Mouse (Mus musculus) thymus, postnatal 4 days (tissue): ENCODE results near the gene Olfr1181.
"Not testable (repeated sequence)": the region's sequence is repeated elsewhere in the genome, so short reads cannot be mapped to it uniquely, and the experiment has no call there.

Source experiments
- DNase-seq: peaks from one replicate; pipeline ENCODE4 v3.0.0; 2021

Olfr1181 gene

GRCm38 (mm10) chr2:88426071-88426470, at the start of gene Olfr1181:
Gene Olfr1181 (minus strand): TSS chr2:88426171.
- no peak for DNase-seq

DNA sequence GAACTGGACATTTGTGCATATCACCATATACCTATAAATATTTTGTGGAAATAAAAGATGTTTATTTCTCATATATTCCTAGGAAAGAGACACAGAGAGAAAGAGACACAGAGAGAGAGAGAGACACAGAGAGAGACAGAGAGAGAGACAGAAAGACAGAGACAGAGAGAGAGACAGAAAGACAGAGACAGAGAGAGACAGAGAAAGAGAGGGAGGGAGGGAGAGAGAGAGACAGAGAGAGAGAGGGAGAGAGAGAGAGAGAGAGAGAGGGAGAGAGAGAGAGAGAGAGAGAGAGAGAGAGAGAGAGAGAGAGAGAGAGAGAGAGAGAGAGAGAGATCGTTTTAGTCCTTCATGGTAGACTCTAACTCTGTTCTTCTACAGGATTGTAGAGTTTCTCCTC, 28.6 kb upstream of the Olfr1181 start, which contains the start of gene Olfr1183:
TSS of gene Olfr1183 (plus strand) at position 301 of the 400 bp plus-strand sequence.
- not testable (repeated sequence) for DNase-seq

GRCm38 (mm10) chr2:88449031-88449430, 23.1 kb upstream of the Olfr1181 start, which contains the start of gene Gm13757:
Gene Gm13757 (minus strand): TSS chr2:88449131.
- DNase-seq, result no peak

DNA sequence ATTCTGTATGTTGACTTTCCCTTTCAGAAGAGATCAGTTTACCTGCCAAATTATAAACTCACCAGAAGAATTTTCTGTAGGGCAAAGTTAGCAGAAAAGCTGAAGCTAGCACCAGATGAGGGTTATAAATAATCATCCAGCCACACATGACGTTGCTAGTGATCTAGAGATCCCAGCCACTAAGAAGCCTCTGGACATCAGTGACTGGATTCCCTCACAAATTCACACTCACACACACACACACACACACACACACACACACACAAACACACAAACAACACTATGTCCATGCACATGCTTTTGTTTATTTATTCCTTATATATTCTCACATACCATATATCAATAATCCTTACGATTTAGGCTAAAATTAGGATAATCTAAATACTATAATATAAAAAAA, 6.9 kb downstream of the Olfr1181 start, which contains the start of gene Olfr1180:
TSS of gene Olfr1180 (minus strand) at position 101 of the 400 bp plus-strand sequence.
- no peak for DNase-seq

GRCm38 (mm10) chr2:88406353-88406752, 19.6 kb downstream of the Olfr1181 start, which contains the start of gene Olfr1179:
Gene Olfr1179 (minus strand): TSS chr2:88406453.
- DNase-seq, result no peak

GRCm38 (mm10) chr2:88386762-88387161, 39.2 kb downstream of the Olfr1181 start, which contains the start of gene Olfr1178:
Gene Olfr1178 (plus strand): TSS chr2:88387062.
- DNase-seq, result no peak
